Comparison of ENCODE assay signal across 27 mouse cellular contexts in genomic region chr9:35262418-35262817, GRCm38 (mm10). TPM values are rescaled to one million over a fixed set of nuclear protein-coding genes. Genes with fewer than 3 reads are reported as not detected.
DNase-seq lines count a peak whose midpoint lies in the region; ATAC-seq and TF ChIP-seq lines count a peak whose summit lies in the region.
"Had no signal": no experiment of that assay in that cellular context is flagged by ENCODE, and none has a peak within 500 bp of the region (broad histone marks: within the 10 kb centered on the region; RNA-seq: fewer than 3 reads in every experiment).

No protein-coding gene starts in this region.

- no peak for ATAC-seq in intestine, postnatal 0 days
- no peak for ATAC-seq in intestine, embryonic 16.5 days
- ATAC-seq in midbrain, embryonic 11.5 days (ENCODE audit: low FRiP score): no peak
- ATAC-seq in midbrain, embryonic 16.5 days: no peak
- ATAC-seq: forebrain, embryonic 14.5 days; forebrain, postnatal 0 days; hindbrain, postnatal 0 days; Patski had no signal

- 31% methylated on average over 4 of the region's 4 CpGs for WGBS in intestine, postnatal 0 days
- WGBS in intestine, embryonic 16.5 days: 61% methylated on average over 4 of the region's 4 CpGs
- 89% methylated on average over 4 of the region's 4 CpGs for WGBS in midbrain, embryonic 11.5 days
- WGBS in midbrain, embryonic 16.5 days: 96% methylated on average over 4 of the region's 4 CpGs
- 87% methylated on average over 4 of the region's 4 CpGs for WGBS in forebrain, embryonic 10.5 days

- no peaks in the 10 kb centered on the region for H3K27me3 ChIP-seq in intestine, postnatal 0 days (replicated peaks; ENCODE audit: control insufficient read depth, insufficient read depth, low read length)
- no peaks in the 10 kb centered on the region for H3K27me3 ChIP-seq in intestine, embryonic 16.5 days (replicated peaks; ENCODE audit: control insufficient read depth, insufficient read depth, low read length)
- H3K27me3 ChIP-seq in midbrain, embryonic 11.5 days (ENCODE audit: control insufficient read depth, insufficient read depth, low read length): no peaks in the 10 kb centered on the region
- H3K27me3 ChIP-seq in midbrain, embryonic 16.5 days (ENCODE audit: control insufficient read depth, insufficient read depth, low read depth, low read length): no peaks in the 10 kb centered on the region
- no peaks in the 10 kb centered on the region for H3K27me3 ChIP-seq in myocyte (ENCODE audit: control insufficient read depth, insufficient read depth, insufficient read length)
- no peaks in the 10 kb centered on the region for H3K27me3 ChIP-seq in forebrain, embryonic 10.5 days (ENCODE audit: poor library complexity, severe bottlenecking)
- H3K27me3 ChIP-seq: CH12.LX; heart, embryonic 12.5 days; heart, embryonic 15.5 days; Patski had no signal

- no peaks in the 10 kb centered on the region for H3K36me3 ChIP-seq in intestine, postnatal 0 days (ENCODE audit: control insufficient read depth, insufficient read depth)
- H3K36me3 ChIP-seq in intestine, embryonic 16.5 days (ENCODE audit: control insufficient read depth, insufficient read depth, low read length): no peaks in the 10 kb centered on the region
- no peaks in the 10 kb centered on the region; the same call in 1 of the 2 replicates for H3K36me3 ChIP-seq in midbrain, embryonic 11.5 days (ENCODE audit: control insufficient read depth, insufficient read depth, low read length)
- no peaks in the 10 kb centered on the region; the same call in 1 of the 2 replicates for H3K36me3 ChIP-seq in midbrain, embryonic 16.5 days (ENCODE audit: control insufficient read depth, insufficient read depth, low read length)
- H3K36me3 ChIP-seq in myocyte (ENCODE audit: control insufficient read depth, insufficient read depth): peaks cover 8% of the 10 kb centered on the region
- H3K36me3 ChIP-seq in forebrain, embryonic 10.5 days (replicated peaks): peaks cover 31% of the 10 kb centered on the region
- H3K36me3 ChIP-seq: heart, embryonic 12.5 days; heart, embryonic 15.5 days had no signal

- H3K4me3 ChIP-seq in intestine, postnatal 0 days (ENCODE audit: low read depth, low read length): no peak overlapping the region
- H3K4me3 ChIP-seq in intestine, embryonic 16.5 days (ENCODE audit: low read length): no peak overlapping the region
- no peak overlapping the region for H3K4me3 ChIP-seq in midbrain, embryonic 11.5 days (ENCODE audit: low read depth, low read length)
- no peak overlapping the region for H3K4me3 ChIP-seq in midbrain, embryonic 16.5 days (ENCODE audit: low read depth, low read length)
- no peak overlapping the region for H3K4me3 ChIP-seq in myocyte
- H3K4me3 ChIP-seq in forebrain, embryonic 10.5 days: no peak overlapping the region
- H3K4me3 ChIP-seq: gastrocnemius, adult 2 months; heart, embryonic 12.5 days; heart, embryonic 15.5 days had no signal

- H3K27ac ChIP-seq in intestine, postnatal 0 days (ENCODE audit: low read depth, low read length): peak overlapping the region; percentile 43
- no peak overlapping the region for H3K27ac ChIP-seq in intestine, embryonic 16.5 days (ENCODE audit: low read length)
- H3K27ac ChIP-seq in midbrain, embryonic 11.5 days (ENCODE audit: low read depth, low read length): no peak overlapping the region
- H3K27ac ChIP-seq in midbrain, embryonic 16.5 days (ENCODE audit: low read length): no peak overlapping the region
- H3K27ac ChIP-seq in forebrain, embryonic 10.5 days: no peak overlapping the region
- H3K27ac ChIP-seq: gastrocnemius, adult 2 months; heart, embryonic 15.5 days; hindbrain, embryonic 14.5 days; hindbrain, postnatal 0 days had no signal

- DNase-seq in midbrain, embryonic 11.5 days (ENCODE audit: low spot score, missing footprints): peak; percentile 41
- DNase-seq in forebrain, embryonic 10.5 days (ENCODE audit: extremely low spot score, low spot score): no peak
- no peak for DNase-seq in kidney, adult 8-10 months
- DNase-seq: adrenal gland, postnatal 10 days; adrenal gland, postnatal 36 days; B cell, adult 2 months; cerebellum, adult 18-20 months; cerebellum, adult 9-10 months; cerebellum, postnatal 14 days; forebrain, postnatal 0 days; gastrocnemius, adult 2 months; gastrocnemius, postnatal 14 days; heart, adult 18-20 months; heart, postnatal 10 days; heart, postnatal 36 days had no signal

- TF ChIP-seq POLR2A in myocyte (IDR thresholded peaks at IDR 0.05; ENCODE audit: insufficient read length, low read depth): no peak

- H3K4me1 ChIP-seq in intestine, postnatal 0 days (replicated peaks; ENCODE audit: control insufficient read depth, insufficient read depth, low read length): 0 out of 2 replicates have a peak, but pooled peaks cover 3% of the 10 kb centered on the region
- H3K4me1 ChIP-seq in intestine, embryonic 16.5 days (ENCODE audit: control insufficient read depth, insufficient read depth, low read length): peaks cover 8% of the 10 kb centered on the region; the same call in 1 of the 2 replicates
- peaks cover 6% of the 10 kb centered on the region; the same call in 1 of the 2 replicates for H3K4me1 ChIP-seq in midbrain, embryonic 11.5 days (ENCODE audit: control insufficient read depth, insufficient read depth, low read length)
- H3K4me1 ChIP-seq in midbrain, embryonic 16.5 days (ENCODE audit: control insufficient read depth, insufficient read depth, low read length): peaks cover 13% of the 10 kb centered on the region
- peaks cover 13% of the 10 kb centered on the region for H3K4me1 ChIP-seq in forebrain, embryonic 10.5 days

- H3K4me2 ChIP-seq in intestine, postnatal 0 days (replicated peaks; ENCODE audit: low read depth): no peak overlapping the region
- H3K4me2 ChIP-seq in intestine, embryonic 16.5 days (ENCODE audit: low read depth, low read length): no peak overlapping the region
- H3K4me2 ChIP-seq in midbrain, embryonic 11.5 days: no peak overlapping the region
- H3K4me2 ChIP-seq in midbrain, embryonic 16.5 days (ENCODE audit: low read length): no peak overlapping the region
- H3K4me2 ChIP-seq in myocyte (ENCODE audit: low read depth): peak overlapping the region; percentile 5
- H3K4me2 ChIP-seq: heart, embryonic 12.5 days; heart, embryonic 15.5 days; hindbrain, embryonic 14.5 days had no signal

- H3K9me3 ChIP-seq in intestine, postnatal 0 days (ENCODE audit: control insufficient read depth): no peaks in the 10 kb centered on the region
- H3K9me3 ChIP-seq in intestine, embryonic 16.5 days (ENCODE audit: control insufficient read depth, low read length): no peaks in the 10 kb centered on the region
- H3K9me3 ChIP-seq in midbrain, embryonic 11.5 days (ENCODE audit: control insufficient read depth, low read length): no peaks in the 10 kb centered on the region
- no peaks in the 10 kb centered on the region for H3K9me3 ChIP-seq in midbrain, embryonic 16.5 days (replicated peaks; ENCODE audit: control insufficient read depth, low read length, poor library complexity, severe bottlenecking)
- H3K9me3 ChIP-seq in forebrain, embryonic 10.5 days: no peaks in the 10 kb centered on the region
- H3K9me3 ChIP-seq: G1E; heart, embryonic 12.5 days; heart, embryonic 15.5 days had no signal

- peaks cover 47% of the 10 kb centered on the region for H3K79me2 ChIP-seq in myocyte (ENCODE audit: control insufficient read depth, insufficient read depth)

- no peak for TF ChIP-seq CTCF in intestine, postnatal 0 days (IDR thresholded peaks at IDR 0.05; ENCODE audit: low read depth)

- H3ac ChIP-seq in myocyte (ENCODE audit: control insufficient read depth, insufficient read length): no peak overlapping the region

- no peak overlapping the region for H3K9ac ChIP-seq in intestine, postnatal 0 days (ENCODE audit: low read depth, low read length)
- H3K9ac ChIP-seq in intestine, embryonic 16.5 days (ENCODE audit: low read depth, low read length): no peak overlapping the region
- H3K9ac ChIP-seq in midbrain, embryonic 11.5 days (ENCODE audit: low read length): no peak overlapping the region
- no peak overlapping the region for H3K9ac ChIP-seq in midbrain, embryonic 16.5 days (ENCODE audit: low read depth, low read length)
- H3K9ac ChIP-seq: forebrain, postnatal 0 days; heart, embryonic 12.5 days; heart, embryonic 15.5 days; hindbrain, embryonic 14.5 days had no signal

TF ChIP-seq in myocyte, 11 proteins besides CTCF, POLR2A, EP300 and RAD21 (continues in another document):
- TF ChIP-seq MAX (IDR thresholded peaks at IDR 0.05; ENCODE audit: low read depth) (no peak), MYOD1 (IDR thresholded peaks at IDR 0.05; ENCODE audit: control insufficient read depth in 1 of 3, insufficient read length in 2 of 3, low read depth in 2 of 3) (no peak), CEBPB (IDR thresholded peaks at IDR 0.05; ENCODE audit: insufficient read depth, poor library complexity, severe bottlenecking) (no peak), REST (IDR thresholded peaks at IDR 0.05; ENCODE audit: insufficient read depth, insufficient read length) (no peak), TCF12 (IDR thresholded peaks at IDR 0.05; ENCODE audit: insufficient read depth, poor library complexity, severe bottlenecking) (no peak)

RNA-seq across cellular contexts. Expression of gene Fam118b, which starts 5.2 kb away (rescaled TPM):
- 73.5 and 80.7 TPM in 2 replicates for polyA plus RNA-seq in intestine, postnatal 0 days (2015; fragmentation: Nextera tagmentation; extraction: Ambion mirVana)
- 58.2 and 58.9 TPM in 2 replicates for polyA plus RNA-seq in intestine, embryonic 16.5 days (2015; fragmentation: Nextera tagmentation; extraction: Ambion mirVana)
- polyA plus RNA-seq in midbrain, embryonic 11.5 days (2014; fragmentation: Nextera tagmentation; extraction: Ambion mirVana): 82.0 and 82.2 TPM in 2 replicates
- 59.1 and 60.7 TPM in 2 replicates for polyA plus RNA-seq in midbrain, embryonic 16.5 days (2015; fragmentation: Nextera tagmentation; extraction: Ambion mirVana)
- polyA plus RNA-seq in myocyte (2012; fragmentation: generic; extraction: Trizol): 27.1 TPM
- polyA plus RNA-seq in forebrain, embryonic 10.5 days (2016; fragmentation: Nextera tagmentation; extraction: Ambion mirVana): 64.9 and 70.2 TPM in 2 replicates

RNA-seq across cellular contexts. Expression of gene Rpusd4, which starts 5.2 kb away (rescaled TPM):
- 16.3 and 16.6 TPM in 2 replicates for polyA plus RNA-seq in intestine, postnatal 0 days (2015; fragmentation: Nextera tagmentation; extraction: Ambion mirVana)
- polyA plus RNA-seq in intestine, embryonic 16.5 days (2015; fragmentation: Nextera tagmentation; extraction: Ambion mirVana): 30.8 and 36.2 TPM in 2 replicates
- polyA plus RNA-seq in midbrain, embryonic 11.5 days (2014; fragmentation: Nextera tagmentation; extraction: Ambion mirVana): 29.6 and 29.8 TPM in 2 replicates
- polyA plus RNA-seq in midbrain, embryonic 16.5 days (2015; fragmentation: Nextera tagmentation; extraction: Ambion mirVana): 16.7 and 18.5 TPM in 2 replicates
- 13.2 TPM for polyA plus RNA-seq in myocyte (2012; fragmentation: generic; extraction: Trizol)
- 33.3 TPM in 2 replicates for polyA plus RNA-seq in forebrain, embryonic 10.5 days (2016; fragmentation: Nextera tagmentation; extraction: Ambion mirVana)

RNA-seq across cellular contexts. Expression of gene Foxred1, which starts 51.6 kb away (rescaled TPM):
- polyA plus RNA-seq in intestine, postnatal 0 days (2015; fragmentation: Nextera tagmentation; extraction: Ambion mirVana): 20.3 and 20.4 TPM in 2 replicates
- 41.7 and 46.3 TPM in 2 replicates for polyA plus RNA-seq in intestine, embryonic 16.5 days (2015; fragmentation: Nextera tagmentation; extraction: Ambion mirVana)
- polyA plus RNA-seq in midbrain, embryonic 11.5 days (2014; fragmentation: Nextera tagmentation; extraction: Ambion mirVana): 29.9 and 31.5 TPM in 2 replicates
- 49.8 and 51.2 TPM in 2 replicates for polyA plus RNA-seq in midbrain, embryonic 16.5 days (2015; fragmentation: Nextera tagmentation; extraction: Ambion mirVana)
- 18.6 TPM for polyA plus RNA-seq in myocyte (2012; fragmentation: generic; extraction: Trizol)
- polyA plus RNA-seq in forebrain, embryonic 10.5 days (2016; fragmentation: Nextera tagmentation; extraction: Ambion mirVana): 55.3 and 55.6 TPM in 2 replicates
